Mouse (Mus musculus) layer of hippocampus, postnatal 10 days (tissue): ENCODE results near the gene Cpsf4l. TPM values are rescaled to one million over a fixed set of nuclear protein-coding genes. Genes with fewer than 3 reads are reported as not detected.

ENCODE experiments used
- DNase-seq, 2 experiments: peaks; one replicate each; pipeline ENCODE4 v3.0.0; 2021; ENCODE audit warnings: low spot score in 2 of 2
- total RNA-seq, 2 experiments: library from RNA; stranded (reverse); gene quantifications; 2 replicates each; pipeline ENCODE4 v1.2.3; 2021

Cpsf4l gene
- total RNA-seq, 2 experiments from 2014 or later: not detected

DNA sequence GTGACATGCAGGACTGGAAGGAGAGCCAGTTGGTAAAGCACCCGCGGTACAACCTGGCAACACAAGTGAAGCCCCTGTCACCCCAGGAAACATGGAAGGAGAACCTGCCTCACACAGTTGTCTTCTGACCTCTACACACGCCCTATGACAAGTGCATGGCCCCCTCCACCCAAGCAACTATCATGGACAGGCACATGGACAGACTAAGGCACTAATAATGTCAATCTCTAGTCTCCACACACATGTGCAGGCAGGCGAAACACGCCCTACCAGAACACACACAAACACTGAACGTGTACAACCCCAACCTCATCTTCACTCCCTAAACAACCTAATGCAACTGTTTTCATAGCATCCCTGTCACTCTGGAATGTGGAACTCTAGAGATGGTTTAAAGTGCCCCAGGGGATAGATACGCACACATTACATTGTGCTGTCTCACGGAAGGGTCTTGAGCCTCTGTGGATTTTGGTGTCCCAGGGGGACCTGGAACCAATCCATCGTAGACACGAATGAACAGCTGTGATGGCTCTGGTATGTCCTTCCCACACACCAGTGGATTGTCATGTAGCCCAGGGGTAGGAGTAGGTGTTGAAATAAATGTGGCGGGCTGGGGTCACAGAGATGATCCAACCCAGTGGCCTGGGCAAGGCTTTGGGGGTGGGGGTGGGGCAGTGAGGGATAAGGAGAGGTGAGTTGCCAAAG lies 27.2 kb upstream of the Cpsf4l start:
- no peak for DNase-seq

DNA sequence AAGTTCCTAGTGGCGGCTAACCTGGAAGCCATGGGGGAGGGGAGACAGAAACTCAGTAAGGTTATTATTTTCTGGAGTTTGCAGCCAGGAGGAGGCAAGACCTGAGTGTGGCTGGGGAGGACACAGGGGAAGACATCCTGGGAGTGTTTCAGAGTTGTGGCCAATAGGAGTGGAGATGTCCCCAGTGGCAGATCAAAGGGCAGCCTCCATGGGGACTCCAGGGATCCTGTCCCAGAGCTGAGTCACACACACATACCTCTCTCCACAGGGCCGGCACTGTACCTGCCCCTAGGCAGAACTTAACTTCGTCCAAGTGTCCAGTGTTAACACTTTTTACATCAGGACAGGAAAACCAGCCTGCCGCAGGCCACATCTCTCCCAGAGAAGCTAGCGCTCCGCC lies 25.3 kb upstream of the Cpsf4l start:
- no peak for DNase-seq

DNA sequence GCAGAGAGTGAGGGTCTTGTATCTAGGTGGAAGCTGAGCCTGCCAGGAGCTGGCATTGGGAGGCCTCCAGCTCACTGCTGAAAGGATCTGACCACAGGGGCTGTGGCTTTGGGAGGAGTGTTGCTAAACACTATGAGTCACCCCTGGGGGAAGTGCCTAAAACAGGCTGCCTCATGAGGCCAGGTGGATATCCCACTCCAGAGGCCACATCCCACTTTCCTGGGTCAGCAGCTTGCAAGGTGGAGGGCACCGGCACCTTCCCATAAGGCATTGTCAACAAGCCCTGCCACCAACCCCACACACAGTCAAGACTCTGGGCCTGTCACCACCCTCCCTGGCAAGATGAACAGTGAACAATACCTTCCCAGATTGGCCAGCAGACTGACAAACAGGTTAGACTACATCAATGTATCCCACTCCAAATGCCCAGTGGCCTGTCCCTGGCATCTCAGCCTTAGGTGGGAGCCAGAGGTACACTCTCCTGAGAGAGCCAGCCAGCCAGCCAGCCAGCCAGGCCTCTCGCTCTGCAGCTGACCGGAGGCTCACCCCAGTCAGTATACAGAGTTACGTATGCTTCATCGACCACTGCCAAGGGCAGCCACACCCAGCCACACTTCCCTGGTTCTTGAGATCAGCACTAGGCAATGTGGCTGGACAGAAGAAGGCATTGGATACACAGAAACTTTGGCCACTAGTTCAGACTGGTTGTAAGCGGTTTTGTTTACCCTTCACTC lies 24.0 kb upstream of the Cpsf4l start:
- no peak for DNase-seq

DNA sequence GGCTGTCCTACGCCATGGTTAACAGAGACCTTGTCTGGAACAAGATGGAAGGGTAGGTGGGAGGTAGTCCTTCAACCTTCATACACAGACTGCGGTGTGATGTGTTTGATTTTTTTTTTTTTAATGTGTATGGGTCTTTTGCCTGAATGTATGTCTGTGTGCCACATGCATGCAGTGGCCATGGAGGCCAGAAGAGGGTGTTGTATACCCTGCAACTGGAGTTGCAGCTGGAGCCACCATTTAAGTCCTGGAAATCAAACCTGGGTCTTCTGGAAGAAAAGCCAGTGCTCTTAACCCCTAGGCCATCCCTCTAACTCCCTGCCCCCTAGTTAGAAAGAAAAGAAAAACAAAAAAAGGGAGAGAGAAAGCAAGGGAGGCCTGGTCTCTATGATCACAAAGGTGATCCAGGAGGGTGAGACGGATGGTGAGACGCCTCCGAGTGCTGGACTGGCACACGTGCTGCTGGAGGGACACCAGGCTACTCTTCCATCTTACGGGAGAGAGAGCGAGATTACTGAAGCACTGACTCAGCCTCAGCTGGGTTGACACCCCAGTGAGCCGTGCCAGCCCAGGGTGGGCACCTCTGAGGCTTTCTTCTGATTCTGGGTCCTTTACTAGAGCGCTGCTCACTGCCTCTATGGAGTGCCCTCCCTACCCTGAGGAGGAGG lies 22.3 kb upstream of the Cpsf4l start:
- DNase-seq: no peak

DNA sequence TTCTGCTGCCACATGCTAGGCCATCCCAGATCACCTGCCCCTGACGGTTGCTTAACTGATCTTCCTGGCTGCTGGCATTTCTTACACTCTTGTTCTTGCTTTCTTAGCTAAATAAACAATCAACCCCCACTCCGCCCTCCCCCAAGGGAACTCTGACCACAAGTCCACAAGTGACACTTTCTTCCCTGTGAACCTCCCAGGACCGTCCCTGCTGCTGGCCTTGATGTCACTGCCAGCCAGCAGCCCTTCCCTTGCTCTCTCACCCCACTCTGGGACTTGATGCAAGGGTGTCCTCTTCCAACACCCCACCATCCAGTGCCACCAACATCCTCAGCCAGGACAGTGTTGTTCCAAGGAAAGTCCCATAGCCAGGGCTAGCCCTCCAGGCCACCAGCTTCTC lies 21.1 kb upstream of the Cpsf4l start:
- no peak for DNase-seq

DNA sequence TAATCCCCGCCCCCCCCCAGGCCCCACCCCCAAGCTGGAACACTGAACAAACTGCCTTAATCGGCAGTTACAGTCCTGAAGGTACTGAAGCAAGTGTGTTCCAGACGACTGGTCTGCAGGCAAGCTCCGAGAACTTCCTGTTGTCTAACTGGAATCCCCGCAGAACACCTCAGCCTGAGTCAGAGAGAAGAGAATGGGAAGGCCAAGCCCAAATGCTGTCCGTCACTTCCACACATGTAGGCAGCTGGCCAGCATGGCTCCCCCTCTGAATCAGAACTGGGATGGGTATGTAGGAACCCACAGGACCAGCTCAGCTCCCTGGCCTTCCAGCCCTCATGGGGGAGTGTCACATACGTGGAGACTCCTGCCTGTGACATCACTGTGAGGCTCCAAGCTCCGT lies 20.1 kb upstream of the Cpsf4l start:
- DNase-seq: no peak

DNA sequence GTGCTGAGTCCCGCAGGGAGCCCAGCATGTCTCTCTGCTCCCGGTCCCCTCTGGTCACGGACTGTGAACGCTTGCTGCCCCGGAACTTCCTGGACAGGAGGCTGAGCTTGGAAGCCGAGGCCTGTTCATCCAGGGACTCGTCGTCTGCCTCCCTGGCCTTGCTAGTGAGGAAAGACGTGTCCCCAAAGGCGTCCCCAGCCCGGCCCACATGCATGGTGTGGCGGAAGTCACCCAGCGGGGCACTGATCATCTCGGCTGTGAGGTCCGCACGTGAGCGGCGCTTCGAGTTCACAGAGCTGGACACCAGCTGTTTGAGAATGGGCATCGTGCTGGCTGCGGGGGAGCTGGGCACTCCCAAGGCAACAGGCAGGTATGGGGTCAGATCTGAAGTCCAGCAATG lies 19.4 kb upstream of the Cpsf4l start:
- no peak for DNase-seq

DNA sequence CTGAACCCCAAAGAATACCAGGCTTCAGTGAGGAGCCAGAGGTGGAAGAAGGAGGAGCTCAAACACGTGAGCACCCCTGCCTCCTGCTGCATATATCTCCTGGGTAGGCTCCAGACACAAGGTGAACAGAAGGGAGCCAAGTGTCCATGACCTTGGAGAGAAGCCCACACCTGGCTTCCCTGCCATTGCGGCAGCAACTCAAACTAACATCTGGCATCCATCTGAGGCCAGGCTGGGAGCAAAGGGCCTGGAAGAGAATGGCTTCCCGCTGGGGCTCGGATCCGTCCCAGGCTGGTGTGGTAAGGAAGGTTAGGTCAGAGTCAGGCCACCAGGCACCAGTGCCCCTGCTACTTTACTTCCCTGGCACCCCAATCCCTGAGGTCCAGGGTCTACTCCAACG lies 18.2 kb upstream of the Cpsf4l start:
- no peak for DNase-seq

DNA sequence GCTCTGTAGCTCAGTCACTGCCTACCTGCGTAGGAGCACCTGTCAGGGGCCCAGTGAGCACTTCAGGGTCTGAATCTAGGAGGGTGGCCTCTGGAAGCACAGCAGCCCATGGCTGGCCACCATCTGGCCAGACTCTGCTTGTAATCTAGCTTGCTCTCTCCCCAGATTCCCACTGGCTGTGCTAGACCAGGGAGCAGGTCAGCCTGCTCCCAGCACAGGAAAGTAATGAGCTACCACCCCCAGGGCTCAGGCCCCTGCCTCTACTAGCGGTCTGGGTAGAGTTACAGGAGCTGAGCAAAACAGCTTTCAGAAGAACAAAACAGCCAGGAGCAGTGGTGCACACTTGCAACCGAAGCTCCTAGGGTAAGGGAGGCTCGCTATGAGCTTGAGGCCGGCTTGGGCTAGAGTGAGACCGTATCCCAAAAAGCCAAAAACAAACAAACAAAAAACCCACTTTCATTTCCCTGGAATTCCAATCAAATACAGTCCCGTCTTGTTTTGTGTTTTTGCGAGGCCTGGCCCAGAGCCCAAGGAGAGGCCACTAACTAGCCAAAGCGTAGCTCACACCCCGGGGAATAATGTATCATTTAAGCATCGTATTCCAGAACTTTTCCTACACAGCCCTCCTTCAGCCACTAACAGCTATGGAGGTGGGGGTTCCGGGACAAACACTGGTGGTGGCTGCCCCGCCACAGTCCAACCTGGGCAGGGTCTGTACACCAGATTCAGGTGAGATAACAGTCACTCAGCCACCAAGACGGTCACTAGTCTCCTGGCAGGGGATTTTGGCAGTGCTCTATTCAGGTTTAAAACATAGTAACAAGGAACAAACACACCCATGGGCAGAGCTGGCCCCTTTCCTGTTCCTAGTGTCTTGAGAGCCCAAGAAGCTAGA lies 17.4 kb upstream of the Cpsf4l start:
- DNase-seq: no peak

DNA sequence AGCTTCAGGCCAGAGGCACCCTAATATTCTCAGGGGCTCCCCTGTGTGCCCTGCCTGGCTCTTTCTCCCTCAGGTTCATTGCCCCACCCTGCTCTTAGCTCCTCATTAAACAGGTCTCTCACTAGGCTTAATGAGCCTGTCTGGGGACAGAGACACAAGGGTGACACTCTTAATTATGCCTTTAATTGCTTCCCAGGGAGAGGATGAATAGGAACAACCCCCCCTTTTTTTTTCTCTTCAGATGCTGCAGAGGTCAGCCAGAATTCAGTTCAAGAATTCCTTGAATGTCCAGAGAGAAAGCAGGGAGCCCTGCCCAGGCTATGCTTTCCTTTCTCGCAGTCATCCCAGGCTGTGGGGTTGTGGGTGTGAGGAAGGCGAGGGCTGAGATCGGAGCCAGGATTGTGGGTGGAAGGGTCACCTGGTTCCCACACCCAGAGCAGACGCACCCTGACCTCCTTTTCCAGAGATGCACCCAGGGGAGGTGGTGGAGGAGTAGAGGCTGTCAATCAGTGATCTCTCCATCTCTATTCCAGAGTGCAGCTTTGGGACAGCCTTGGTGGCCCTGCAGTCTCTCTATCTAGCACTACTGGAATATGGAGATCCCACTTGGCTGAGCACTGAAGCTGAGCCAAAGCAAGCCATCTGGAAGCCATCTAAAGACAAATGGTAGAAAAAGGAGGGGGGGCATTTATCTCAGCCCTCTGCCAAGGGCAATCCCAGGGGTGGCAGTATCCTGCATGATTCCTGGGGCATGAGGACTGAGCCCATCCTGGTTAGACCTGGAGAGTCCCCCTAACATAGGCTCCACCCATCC lies 15.6 kb upstream of the Cpsf4l start:
- no peak for DNase-seq

DNA sequence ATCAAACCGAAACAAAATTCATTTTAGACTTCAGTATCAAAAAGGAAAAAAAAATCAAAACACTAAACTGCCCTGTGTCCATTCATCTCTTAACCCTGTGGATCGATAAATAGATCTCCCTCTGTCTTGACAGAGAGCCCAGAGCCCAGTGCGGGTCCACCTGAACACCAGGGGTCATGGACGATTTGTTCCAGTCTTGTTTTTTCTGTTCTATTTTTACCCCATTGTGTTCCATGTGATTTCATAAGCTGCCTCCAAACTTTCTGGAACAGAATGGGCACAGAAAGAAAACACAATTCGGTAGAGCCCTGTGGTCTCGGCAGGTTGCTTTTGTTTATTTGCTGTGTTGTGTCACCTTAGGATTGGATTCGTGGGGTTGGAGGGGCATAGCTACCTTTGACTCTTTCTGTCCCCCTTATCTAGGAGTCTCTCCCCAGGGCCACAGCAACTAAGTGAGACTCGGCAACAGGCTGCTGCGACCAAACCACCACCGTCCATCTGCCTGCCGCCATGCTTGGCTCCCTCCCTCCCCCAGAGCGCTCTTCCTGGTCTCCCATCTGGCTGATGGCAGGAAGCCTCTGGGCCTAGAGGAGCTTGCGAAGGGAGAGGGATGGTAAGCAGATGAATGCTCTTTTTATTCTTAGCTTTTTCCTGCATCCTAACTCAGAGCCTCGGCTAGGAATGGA lies 12.7 kb upstream of the Cpsf4l start:
- peak; percentile 52 to 63 for DNase-seq

DNA sequence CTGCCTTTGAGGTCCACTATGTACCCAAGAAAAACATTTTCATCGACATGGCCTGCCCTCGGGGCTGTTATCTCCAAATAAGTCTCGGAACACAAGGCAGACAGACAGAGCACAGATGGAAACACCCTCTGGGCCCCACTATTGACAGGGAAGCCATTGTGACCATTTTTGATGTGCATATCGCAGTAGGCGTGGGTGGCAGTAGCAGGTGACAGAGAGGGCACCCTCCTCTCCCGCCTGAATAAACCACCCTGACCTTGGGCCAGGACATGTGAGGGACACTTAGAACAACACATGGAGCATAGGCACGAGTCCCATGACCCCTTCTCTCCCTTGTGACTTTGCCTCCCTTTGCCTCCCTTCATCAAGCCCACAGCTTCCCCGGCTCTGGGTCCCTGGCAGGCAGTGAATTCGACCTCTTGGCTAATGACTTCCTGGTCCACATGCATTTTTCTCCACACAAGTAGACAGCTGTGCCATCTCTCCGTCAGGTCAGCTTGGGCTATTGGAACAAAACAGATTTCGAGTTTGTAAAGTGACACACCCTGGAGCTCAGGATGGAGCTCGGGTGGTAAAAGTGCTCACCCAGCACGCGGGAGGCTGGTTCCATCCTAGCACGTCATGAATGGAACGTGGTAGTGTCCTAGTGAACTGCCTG lies 8.1 kb upstream of the Cpsf4l start:
- DNase-seq: no peak

DNA sequence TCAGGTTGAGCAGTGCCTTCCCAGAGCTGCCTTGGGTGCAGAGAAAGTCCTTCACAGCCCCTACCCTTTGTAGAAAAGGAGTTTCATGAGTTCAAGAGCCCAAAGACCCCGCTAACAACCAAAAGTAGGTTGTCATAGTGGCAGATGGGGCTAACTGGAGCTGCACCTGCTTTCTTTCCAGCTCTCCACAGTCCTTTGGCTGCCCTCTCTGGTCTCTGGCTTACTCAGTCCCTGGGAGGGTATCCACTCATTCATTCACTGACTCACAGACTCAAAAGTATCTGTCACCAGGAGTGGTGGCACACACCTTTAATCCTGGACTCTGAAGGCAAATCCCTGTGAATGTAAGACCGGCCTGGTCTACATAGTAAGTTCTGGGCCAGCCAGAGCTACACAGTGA lies 6.3 kb upstream of the Cpsf4l start:
- no peak for DNase-seq

DNA sequence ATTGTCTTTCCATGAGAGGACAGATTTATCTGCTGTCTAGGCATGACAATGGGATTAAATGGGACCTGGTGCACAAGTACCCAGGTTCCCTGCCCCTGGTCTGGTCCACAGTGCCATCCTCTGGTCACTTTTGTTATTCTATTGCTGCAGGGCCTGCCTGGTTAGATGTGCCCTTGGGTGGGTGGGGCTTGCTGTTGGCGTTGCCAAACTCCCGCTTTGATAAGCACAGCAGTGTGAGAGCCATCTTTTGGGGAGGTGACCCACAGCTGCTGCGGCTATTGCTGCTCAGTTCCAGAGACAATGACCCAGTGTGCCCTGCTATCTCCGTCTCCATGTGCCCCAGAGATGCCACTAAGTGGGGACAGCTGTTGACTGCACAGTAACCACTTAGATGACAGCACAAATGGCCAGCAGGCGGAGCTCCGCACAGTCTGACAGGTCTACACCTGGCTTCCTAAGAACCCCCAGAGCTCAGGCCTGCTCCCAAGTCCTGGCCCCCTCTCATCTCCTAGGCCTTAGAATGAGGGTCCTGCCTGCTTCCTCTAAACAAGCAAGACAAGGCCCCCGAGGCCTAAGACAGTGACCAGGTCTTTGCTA lies 5.4 kb upstream of the Cpsf4l start:
- DNase-seq: no peak

DNA sequence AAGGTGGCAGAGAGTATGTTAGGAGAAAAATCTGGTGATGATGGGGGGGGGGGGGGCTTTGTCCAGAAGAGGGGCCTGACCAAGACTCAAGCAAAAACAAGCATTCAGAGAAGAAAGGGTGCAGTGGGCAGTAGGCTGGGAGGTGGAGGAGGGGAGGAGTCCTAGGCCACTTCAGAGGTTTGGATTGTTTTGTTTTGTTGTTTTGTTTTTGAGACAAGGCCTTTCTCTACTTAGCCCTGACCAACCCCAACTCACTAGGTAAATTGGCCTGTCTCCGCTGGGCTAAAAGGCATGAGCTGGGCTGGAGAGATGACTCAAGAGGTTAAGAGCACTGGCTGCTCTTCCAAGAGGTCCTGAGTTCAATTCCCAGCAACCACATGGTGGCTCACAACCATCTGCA lies 1.2 kb upstream of the Cpsf4l start:
- no peak for DNase-seq

DNA sequence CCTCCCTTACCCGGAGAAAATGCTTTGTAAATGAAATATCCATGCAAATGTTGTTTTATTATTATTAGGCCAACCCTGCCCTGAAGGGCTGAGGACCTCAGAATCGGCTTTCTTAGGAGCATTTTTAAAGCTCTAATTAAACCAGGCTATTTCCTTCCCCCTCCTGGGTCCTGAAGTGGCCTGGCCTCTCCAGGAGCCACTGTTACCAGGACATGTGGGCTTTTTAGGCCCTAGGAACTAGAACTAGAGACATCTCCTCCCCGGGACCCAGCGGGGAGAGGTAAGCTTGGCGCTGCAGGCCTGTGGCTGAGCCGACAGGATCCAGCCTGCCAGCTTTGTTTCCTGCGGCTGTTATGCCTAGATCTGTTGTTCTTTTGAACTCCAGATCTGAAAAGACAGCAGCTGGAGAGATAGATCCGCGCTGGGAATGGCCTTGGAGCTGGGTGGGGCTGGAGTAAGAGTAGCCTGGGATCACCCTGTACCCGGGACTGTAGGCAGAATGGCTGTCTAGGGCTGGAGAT lies 500 bp upstream of the Cpsf4l start:
- no peak for DNase-seq

DNA sequence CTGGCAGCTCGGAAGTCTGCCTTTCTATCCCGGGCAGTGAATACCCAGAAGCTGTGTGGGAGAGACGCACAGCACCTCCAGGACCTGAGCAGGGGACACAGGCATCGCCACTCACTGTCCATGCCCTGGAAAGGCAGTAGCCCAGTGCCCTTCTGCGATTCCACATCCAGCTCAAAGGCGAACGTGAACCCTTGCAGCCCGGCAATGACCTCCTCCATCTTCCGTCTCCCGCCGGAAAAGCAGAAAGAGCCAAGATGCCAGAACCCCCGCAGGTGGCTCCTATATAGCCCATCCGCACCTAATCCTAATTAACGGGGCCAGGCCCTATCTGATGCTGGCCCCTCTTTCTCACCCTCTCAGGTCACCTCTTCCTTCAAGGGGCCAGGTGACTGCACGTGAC lies 545 bp downstream of the Cpsf4l start:
- DNase-seq: no peak

DNA sequence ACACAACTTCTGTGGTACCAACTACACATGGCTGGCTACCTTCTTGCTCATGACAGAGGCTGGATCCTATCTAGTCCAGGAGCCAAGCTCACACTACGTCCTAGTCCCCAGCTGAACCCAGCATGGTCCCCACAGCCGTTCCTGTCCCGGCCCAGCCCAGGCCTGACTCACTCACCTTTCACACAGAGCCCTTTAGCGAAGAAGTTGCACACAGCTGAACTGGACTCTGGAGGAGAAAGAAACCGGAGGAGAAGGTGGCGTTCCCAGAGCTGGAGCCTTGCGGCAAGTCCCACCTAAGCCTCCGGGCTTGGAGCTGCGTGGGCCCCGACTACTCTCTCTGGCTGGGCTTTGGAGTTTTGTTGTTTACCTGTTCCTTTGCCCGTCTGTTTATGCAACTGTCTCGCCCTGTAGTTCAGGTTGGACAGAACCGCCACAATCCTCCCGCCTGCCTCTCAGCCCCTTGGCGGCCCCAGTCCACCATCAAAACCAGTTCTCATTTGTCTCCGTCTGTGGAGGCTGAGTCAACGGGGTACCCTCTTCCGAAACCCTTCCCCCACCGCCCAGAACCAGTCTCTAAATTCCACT lies 1.1 kb downstream of the Cpsf4l start:
- no peak for DNase-seq
